Mouse (Mus musculus) liver, postnatal 0 days (tissue): Measurements from ENCODE around the gene Rnf225. TPM values are rescaled to one million over a fixed set of nuclear protein-coding genes. Genes with fewer than 3 reads are reported as not detected.
A peak's percentile ranks its signal among the peaks of the same experiment; 100 is the strongest.

Source experiments
- ATAC-seq: fragments of 200-750 bp; cut with Nextera tagmentation; 2 replicates; pipeline ENCODE4 v1.8.0; 2017; ENCODE audit warnings: mild to moderate bottlenecking, moderate library complexity
- DNase-seq: peaks from one replicate; pipeline ENCODE4 v3.0.0-alpha.2; 2016
- H3K27ac ChIP-seq: fragments of 300-500 bp; sonication (generic); 2 replicates; pipeline ENCODE4 v1.5.1; 2014; ENCODE audit warnings: antibody characterized with exemption, moderate library complexity, mild to moderate bottlenecking, low read depth
- H3K27me3 ChIP-seq: fragments of 300-500 bp; sonication (generic); 2 replicates; pipeline ENCODE4 v1.6.1; 2014; ENCODE audit warnings: low read length, control low read depth, mixed read lengths; ENCODE audit not compliant: insufficient read depth
- H3K36me3 ChIP-seq: fragments of 300-500 bp; sonication (generic); replicated peaks from 2 replicates; pipeline ENCODE4 v1.6.1; 2014; ENCODE audit warnings: mild to moderate bottlenecking, control low read depth, low read length, moderate library complexity, mixed read lengths; ENCODE audit not compliant: insufficient read depth
- H3K4me1 ChIP-seq: fragments of 300-500 bp; sonication (generic); 2 replicates; pipeline ENCODE4 v1.6.1; 2014; ENCODE audit warnings: antibody characterized with exemption, mild to moderate bottlenecking, control low read depth; ENCODE audit not compliant: insufficient read depth
- H3K4me2 ChIP-seq: fragments of 300-500 bp; sonication (generic); 2 replicates; pipeline ENCODE4 v1.6.1; 2014; ENCODE audit warnings: low read depth, mild to moderate bottlenecking, low read length, moderate library complexity, mixed read lengths
- H3K4me3 ChIP-seq: fragments of 300-500 bp; sonication (generic); 2 replicates; pipeline ENCODE4 v1.5.1; 2014; ENCODE audit warnings: low read depth, low read length
- H3K9ac ChIP-seq: fragments of 300-500 bp; sonication (generic); replicated peaks from 2 replicates; pipeline ENCODE4 v1.6.1; 2014; ENCODE audit warnings: mild to moderate bottlenecking, moderate library complexity
- H3K9me3 ChIP-seq: fragments of 300-500 bp; sonication (generic); 2 replicates; pipeline ENCODE4 v1.6.1; 2016; ENCODE audit warnings: mild to moderate bottlenecking, control low read depth, low read length, mixed read lengths
- CTCF ChIP-seq: sonication (generic); IDR thresholded peaks from 2 replicates; pipeline ENCODE4 v1.5.1; 2016; ENCODE audit warnings: antibody characterized with exemption, low read depth
- EP300 ChIP-seq: IDR thresholded peaks from 2 replicates; pipeline ENCODE4 v1.6.1; 2016; ENCODE audit warnings: antibody characterized with exemption, low read depth, mild to moderate bottlenecking
- WGBS: fragments of 180-500 bp; shearing (Covaris S2); extraction: QIAGEN DNeasy Blood & Tissue Kit; methylation state at CpG from one replicate; pipeline ENCODE4 v1.1.7; 2014; ENCODE audit not compliant: insufficient replicate concordance; 5-methylcytosine and 5-hydroxymethylcytosine counted together
- polyA plus RNA-seq: library from polyadenylated mRNA; unstranded; fragments of >200 nt; fragmentation: Nextera tagmentation; extraction: Ambion mirVana; gene quantifications from 2 replicates; pipeline ENCODE4 v1.2.1, GENCODE M21; 2015

The Rnf225 gene
- polyA plus RNA-seq, 1 experiment from 2014 or later, result 0.05 TPM

GRCm38 (mm10) chr7:12977682-12978389, 50.6 kb downstream of the Rnf225 start, which contains the start of gene Zfp446:
Zfp446 (plus strand) TSS chr7:12977848.
- Histone ChIP-seq H3K4me1 (peaks cover 21% of the 10 kb centered on the region), H3K4me2 (peak within 1 kb of the TSS; percentile 91), H3K27ac (peak within 1 kb of the TSS; percentile 89), H3K36me3 (no peaks in the 10 kb centered on the region), H3K9me3 (no peaks in the 10 kb centered on the region), H3K27me3 (no peaks in the 10 kb centered on the region), H3K4me3 (peak within 1 kb of the TSS; percentile 72), H3K9ac (peak within 1 kb of the TSS; percentile 74)
- DNase-seq, result peak; percentile 98
- TF ChIP-seq CTCF (no peak), EP300 (peak; percentile 19; the same call in 1 of the 2 replicates)
- ATAC-seq, result peak; percentile 99
- 1% methylated on average over 45 of the region's 49 CpGs for WGBS

- Histone ChIP-seq H3K4me3 (peak overlapping the region; percentile 72), H3K4me1 (peaks cover 21% of the 10 kb centered on the region), H3K9ac (peak overlapping the region; percentile 74), H3K27ac (peak overlapping the region; percentile 89), H3K36me3 (no peaks in the 10 kb centered on the region), H3K27me3 (no peaks in the 10 kb centered on the region), H3K4me2 (peak overlapping the region; percentile 91), H3K9me3 (no peaks in the 10 kb centered on the region)
- TF ChIP-seq EP300, result no peak
- no peak for TF ChIP-seq CTCF
- no peak for DNase-seq
- WGBS, result 74% methylated on average over 18 of the region's 18 CpGs
- no peak for ATAC-seq
Measured at GRCm38 (mm10) chr7:12978931-12979722, 51.9 kb downstream of the Rnf225 start.

GRCm38 (mm10) chr7:12979776-12980175, 52.6 kb downstream of the Rnf225 start:
- 72% methylated on average over 6 of the region's 6 CpGs for WGBS
- Histone ChIP-seq H3K4me2 (no peak overlapping the region), H3K9ac (no peak overlapping the region), H3K27me3 (no peaks in the 10 kb centered on the region), H3K27ac (peak overlapping the region; percentile 89), H3K4me1 (peaks cover 21% of the 10 kb centered on the region), H3K9me3 (no peaks in the 10 kb centered on the region), H3K4me3 (no peak overlapping the region), H3K36me3 (no peaks in the 10 kb centered on the region)
- ATAC-seq, result no peak
- DNase-seq, result no peak
- TF ChIP-seq CTCF (no peak), EP300 (no peak)

- H3K27ac ChIP-seq, result 0 out of 2 replicates have a peak overlapping the region, but pooled peaks have one; percentile 89
- TF ChIP-seq EP300 (no peak), CTCF (no peak)
- H3K9ac ChIP-seq, result no peak overlapping the region
- WGBS, result 84% methylated on average over 7 of the region's 7 CpGs
- H3K36me3 ChIP-seq, result no peaks in the 10 kb centered on the region
- no peaks in the 10 kb centered on the region for H3K27me3 ChIP-seq
- H3K4me3 ChIP-seq, result no peak overlapping the region
- peaks cover 21% of the 10 kb centered on the region for H3K4me1 ChIP-seq
- ATAC-seq, result no peak
- no peaks in the 10 kb centered on the region for H3K9me3 ChIP-seq
- no peak overlapping the region for H3K4me2 ChIP-seq
- DNase-seq, result no peak
Measured at GRCm38 (mm10) chr7:12980291-12980690, 53.1 kb downstream of the Rnf225 start.

Other genes starting within 250 kb of the Rnf225 start
- gene Vmn2r55, start 242.4 kb upstream of the Rnf225 start, polyA plus RNA-seq, result not detected in 2 replicates
- gene Vmn2r56, start 192.4 kb upstream of the Rnf225 start, polyA plus RNA-seq, result not detected in 2 replicates
- 0.04 and 0.13 TPM in 2 replicates for gene Zscan18, start 123.8 kb upstream of the Rnf225 start, polyA plus RNA-seq
- gene Zfp329, start 108.6 kb upstream of the Rnf225 start, polyA plus RNA-seq, result 1.2 and 2.1 TPM in 2 replicates
- gene Zfp110, start 92.7 kb upstream of the Rnf225 start, polyA plus RNA-seq, result 8.1 and 8.5 TPM in 2 replicates
- gene Zfp128, start 46.2 kb upstream of the Rnf225 start, polyA plus RNA-seq, result 0.61 and 0.65 TPM in 2 replicates
- 2.3 and 2.5 TPM in 2 replicates for gene Zscan22, start 29.6 kb upstream of the Rnf225 start, polyA plus RNA-seq
- gene Rps5, start 5.1 kb upstream of the Rnf225 start, polyA plus RNA-seq, result 556 and 564 TPM in 2 replicates
- 1.5 and 1.9 TPM in 2 replicates for gene Zfp324, start 38.4 kb downstream of the Rnf225 start, polyA plus RNA-seq
- 1.6 and 1.8 TPM in 2 replicates for gene Zfp446, start 50.4 kb downstream of the Rnf225 start, polyA plus RNA-seq
- gene Slc27a5, start 70.8 kb downstream of the Rnf225 start, polyA plus RNA-seq, result 103 and 122 TPM in 2 replicates
- 56.0 and 59.1 TPM in 2 replicates for gene Trim28, start 71.7 kb downstream of the Rnf225 start, polyA plus RNA-seq
- 5.6 and 7.2 TPM in 2 replicates for gene Zbtb45, start 82.6 kb downstream of the Rnf225 start, polyA plus RNA-seq
- gene Chmp2a, start 107.4 kb downstream of the Rnf225 start, polyA plus RNA-seq, result 132 TPM in 2 replicates
- gene Ube2m, start 110.9 kb downstream of the Rnf225 start, polyA plus RNA-seq, result 53.8 and 59.8 TPM in 2 replicates
- 0.26 and 0.29 TPM in 2 replicates for gene Mzf1, start 127.3 kb downstream of the Rnf225 start, polyA plus RNA-seq
- not detected in 2 replicates for gene Vmn1r85, start 167.8 kb downstream of the Rnf225 start, polyA plus RNA-seq
- not detected in 2 replicates for gene Vmn1r86, start 192.5 kb downstream of the Rnf225 start, polyA plus RNA-seq
- gene Vmn1r87, start 212.7 kb downstream of the Rnf225 start, polyA plus RNA-seq, result not detected in 2 replicates
- gene Vmn1r88, start 232.2 kb downstream of the Rnf225 start, polyA plus RNA-seq, result 0.01 TPM in 1 of 2 replicates, not detected in the other